Mouse (Mus musculus) hindbrain, postnatal 0 days (tissue): ENCODE measurements around the gene Ticam1. TPM values are rescaled to one million over a fixed set of nuclear protein-coding genes. Genes with fewer than 3 reads are reported as not detected.
A peak's percentile ranks its signal among the peaks of the same experiment; 100 is the strongest.

Source experiments
- ATAC-seq: fragments of 200-750 bp; cut with Nextera tagmentation; 2 replicates; pipeline ENCODE4 v1.8.0; 2017; ENCODE audit warnings: mild to moderate bottlenecking, moderate TSS enrichment, moderate library complexity
- DNase-seq: peaks from one replicate; pipeline ENCODE4 v3.0.0-alpha.2; 2015; ENCODE audit warnings: low spot score
- H3K27ac ChIP-seq: fragments of 300-500 bp; sonication (generic); 2 replicates; pipeline ENCODE4 v1.5.1; 2014; ENCODE audit warnings: mild to moderate bottlenecking
- H3K27me3 ChIP-seq: fragments of 300-500 bp; sonication (generic); 2 replicates; pipeline ENCODE4 v1.6.1; 2014; ENCODE audit warnings: low read length, mixed read lengths; ENCODE audit not compliant: insufficient read depth
- H3K36me3 ChIP-seq: fragments of 300-500 bp; sonication (generic); 2 replicates; pipeline ENCODE4 v1.6.1; 2014; ENCODE audit warnings: low read length, mixed read lengths; ENCODE audit not compliant: insufficient read depth
- H3K4me1 ChIP-seq: fragments of 300-500 bp; sonication (generic); 2 replicates; pipeline ENCODE4 v1.6.1; 2014; ENCODE audit warnings: antibody characterized with exemption, low read length, mixed read lengths; ENCODE audit not compliant: insufficient read depth
- H3K4me2 ChIP-seq: fragments of 300-500 bp; sonication (generic); 2 replicates; pipeline ENCODE4 v1.6.1; 2014; ENCODE audit warnings: low read depth, mild to moderate bottlenecking, low read length, moderate library complexity, mixed read lengths
- H3K4me3 ChIP-seq: fragments of 300-500 bp; sonication (generic); 2 replicates; pipeline ENCODE4 v1.5.1; 2014; ENCODE audit warnings: low read length
- H3K9ac ChIP-seq: fragments of 300-500 bp; sonication (generic); replicated peaks from 2 replicates; pipeline ENCODE4 v1.6.1; 2014; ENCODE audit warnings: mild to moderate bottlenecking, low read length, moderate library complexity, mixed read lengths
- H3K9me3 ChIP-seq: fragments of 300-500 bp; sonication (generic); 2 replicates; pipeline ENCODE4 v1.6.1; 2016; ENCODE audit warnings: low read length, mixed read lengths
- CTCF ChIP-seq: IDR thresholded peaks from 2 replicates; pipeline ENCODE4 v1.5.1; 2016; ENCODE audit warnings: antibody characterized with exemption, control low read depth, low read depth
- WGBS: fragments of 180-500 bp; shearing (Covaris S2); extraction: QIAGEN DNeasy Blood & Tissue Kit; methylation state at CpG from one replicate; pipeline ENCODE4 v1.1.7; 2014; 5-methylcytosine and 5-hydroxymethylcytosine counted together
- polyA plus RNA-seq: library from polyadenylated mRNA; unstranded; fragments of >200 nt; fragmentation: Nextera tagmentation; extraction: Ambion mirVana; gene quantifications from 2 replicates; pipeline ENCODE4 v1.2.1, GENCODE M21; 2015
- total RNA-seq: library from RNA; depleted of rRNA; stranded (reverse); fragments of >200 nt; gene quantifications from 2 replicates; pipeline ENCODE4 v1.2.3, GENCODE M21; 2014

The Ticam1 gene
- total and polyA plus RNA-seq, 2 experiments from 2014 or later, result 1.2 to 3.4 TPM

- TF ChIP-seq CTCF, result no peak
- Histone ChIP-seq H3K9ac (peak overlapping the region; percentile 57; the same call in 1 of the 2 replicates), H3K9me3 (no peaks in the 10 kb centered on the region), H3K4me2 (peak overlapping the region; percentile 78), H3K27ac (peak overlapping the region; percentile 93), H3K4me3 (peak overlapping the region; percentile 59), H3K27me3 (no peaks in the 10 kb centered on the region), H3K36me3 (peaks cover 16% of the 10 kb centered on the region), H3K4me1 (no peaks in the 10 kb centered on the region)
- 10% methylated on average over 56 of the region's 58 CpGs for WGBS
- ATAC-seq (peak; percentile 8), DNase-seq (no peak)
Measured at GRCm38 (mm10) chr17:56257181-56257894, 19.2 kb downstream of the Ticam1 start.

- Histone ChIP-seq H3K4me2 (peak within 1 kb of the TSS; percentile 78), H3K27ac (peak within 1 kb of the TSS; percentile 93), H3K9me3 (no peaks in the 10 kb centered on the region), H3K4me1 (no peaks in the 10 kb centered on the region), H3K4me3 (peak within 1 kb of the TSS; percentile 59), H3K27me3 (no peaks in the 10 kb centered on the region), H3K9ac (peak within 1 kb of the TSS; percentile 57), H3K36me3 (peaks cover 14% of the 10 kb centered on the region)
- under 1% methylated on average over 28 of the region's 28 CpGs for WGBS
- peak; percentile 94 for ATAC-seq
- DNase-seq, result peak; percentile 98
- no peak for TF ChIP-seq CTCF
Measured at GRCm38 (mm10) chr17:56256239-56256881, 20.2 kb downstream of the Ticam1 start, which contains the start of gene Fem1a. Gene Fem1a, plus strand, starts transcription at chr17:56256810.

- WGBS, result under 1% methylated on average over 32 of the region's 32 CpGs
- Histone ChIP-seq H3K9me3 (no peaks in the 10 kb centered on the region), H3K27me3 (no peaks in the 10 kb centered on the region), H3K4me3 (peak overlapping the region; percentile 59), H3K4me1 (no peaks in the 10 kb centered on the region), H3K27ac (peak overlapping the region; percentile 93), H3K9ac (peak overlapping the region; percentile 52), H3K36me3 (peaks cover 10% of the 10 kb centered on the region), H3K4me2 (peak overlapping the region; percentile 78)
- TF ChIP-seq CTCF, result peak; percentile 94
- ATAC-seq (peak; percentile 90), DNase-seq (peak; percentile 100)
Measured at GRCm38 (mm10) chr17:56255863-56256238, 20.7 kb downstream of the Ticam1 start.

- Histone ChIP-seq H3K36me3 (peaks cover 10% of the 10 kb centered on the region), H3K27ac (peak overlapping the region; percentile 93), H3K4me2 (peak overlapping the region; percentile 78; the same call in 1 of the 2 replicates), H3K9ac (0 out of 2 replicates have a peak overlapping the region, but pooled peaks have one; percentile 21), H3K27me3 (no peaks in the 10 kb centered on the region), H3K4me1 (no peaks in the 10 kb centered on the region), H3K9me3 (no peaks in the 10 kb centered on the region), H3K4me3 (peak overlapping the region; percentile 59)
- ATAC-seq (peak; percentile 9), DNase-seq (peak; percentile 73)
- 18% methylated on average over 9 of the region's 9 CpGs for WGBS
- TF ChIP-seq CTCF, result no peak
Measured at GRCm38 (mm10) chr17:56255429-56255828, 21.2 kb downstream of the Ticam1 start.

- H3K36me3 ChIP-seq, result peaks cover 6% of the 10 kb centered on the region
- no peak overlapping the region for H3K9ac ChIP-seq
- H3K27ac ChIP-seq, result peak overlapping the region; percentile 93; the same call in 1 of the 2 replicates
- no peaks in the 10 kb centered on the region for H3K27me3 ChIP-seq
- no peaks in the 10 kb centered on the region for H3K9me3 ChIP-seq
- no peak for ATAC-seq
- WGBS, result 77% methylated on average over 4 of the region's 4 CpGs
- H3K4me1 ChIP-seq, result no peaks in the 10 kb centered on the region
- DNase-seq, result no peak
- no peak overlapping the region for H3K4me2 ChIP-seq
- H3K4me3 ChIP-seq, result no peak overlapping the region
- no peak for TF ChIP-seq CTCF
Measured at GRCm38 (mm10) chr17:56254695-56255094, 21.9 kb downstream of the Ticam1 start.

- Histone ChIP-seq H3K36me3 (no peaks in the 10 kb centered on the region), H3K27me3 (no peaks in the 10 kb centered on the region), H3K9ac (peak overlapping the region; percentile 30; the same call in 1 of the 2 replicates), H3K4me3 (no peak overlapping the region), H3K9me3 (no peaks in the 10 kb centered on the region), H3K4me1 (no peaks in the 10 kb centered on the region), H3K4me2 (peak overlapping the region; percentile 35), H3K27ac (peak overlapping the region; percentile 59)
- ATAC-seq (peak; percentile 43; the same call in 1 of the 2 replicates), DNase-seq (peak; percentile 81)
- peak; percentile 74 for TF ChIP-seq CTCF
- WGBS, result 15% methylated on average over 6 of the region's 6 CpGs
Measured at GRCm38 (mm10) chr17:56251136-56251829, 25.3 kb downstream of the Ticam1 start.
